Mouse (Mus musculus) thymus, adult 2 months (tissue): ENCODE results near the gene Fank1. TPM values are rescaled to one million over a fixed set of nuclear protein-coding genes. Genes with fewer than 3 reads are reported as not detected.

Experiments
- DNase-seq: peaks from one replicate; pipeline ENCODE4 v3.0.0; 2021
- H3K27ac ChIP-seq: fragments of 200-500 bp; 2 replicates; pipeline ENCODE4 v1.5.1; 2012; ENCODE audit warnings: low read length, control low read depth; ENCODE audit not compliant: control insufficient read depth, insufficient read depth
- H3K27me3 ChIP-seq: fragments of 200-500 bp; 2 replicates; pipeline ENCODE4 v1.6.1; 2012; ENCODE audit warnings: mild to moderate bottlenecking, low read length, moderate library complexity, mixed read lengths; ENCODE audit not compliant: control insufficient read depth, insufficient read depth
- H3K36me3 ChIP-seq: fragments of 200-500 bp; 2 replicates; pipeline ENCODE4 v1.6.1; 2012; ENCODE audit warnings: mild to moderate bottlenecking, low read length, moderate library complexity; ENCODE audit not compliant: control insufficient read depth, insufficient read depth
- H3K4me1 ChIP-seq: fragments of 200-500 bp; replicated peaks from 2 replicates; pipeline ENCODE4 v1.6.1; 2012; ENCODE audit warnings: low read length; ENCODE audit not compliant: control insufficient read depth, insufficient read depth
- H3K4me3 ChIP-seq: fragments of 200-500 bp; 2 replicates; pipeline ENCODE4 v1.5.1; 2012; ENCODE audit warnings: mild to moderate bottlenecking, low read length, control low read depth, moderate library complexity; ENCODE audit not compliant: control insufficient read depth, insufficient read depth
- CTCF ChIP-seq: fragments of 200-500 bp; IDR thresholded peaks from 2 replicates; pipeline ENCODE4 v1.5.1; 2012; ENCODE audit warnings: mild to moderate bottlenecking, control low read depth, low read length, moderate library complexity, borderline replicate concordance; ENCODE audit not compliant: control insufficient read depth, poor library complexity, insufficient read depth; ENCODE audit errors: extremely low read depth
- POLR2A ChIP-seq: fragments of 200-500 bp; IDR thresholded peaks from 2 replicates; pipeline ENCODE4 v1.6.1; 2012; ENCODE audit warnings: mild to moderate bottlenecking, low read length, control low read depth, moderate library complexity; ENCODE audit not compliant: control insufficient read depth, poor library complexity, insufficient read depth; ENCODE audit errors: extremely low read depth
- WGBS: fragments of 180-500 bp; shearing (Covaris S2); methylation state at CpG from one replicate; pipeline ENCODE4 v1.1.7; 2018; 5-methylcytosine and 5-hydroxymethylcytosine counted together
- polyA plus RNA-seq: library from polyadenylated mRNA; depleted of rRNA; stranded (reverse); fragments of >200 nt; gene quantifications from 2 replicates; pipeline ENCODE4 v1.2.3, GENCODE M21; 2012

The Fank1 gene
- polyA plus RNA-seq, 1 experiment: 0.32 TPM

DNA sequence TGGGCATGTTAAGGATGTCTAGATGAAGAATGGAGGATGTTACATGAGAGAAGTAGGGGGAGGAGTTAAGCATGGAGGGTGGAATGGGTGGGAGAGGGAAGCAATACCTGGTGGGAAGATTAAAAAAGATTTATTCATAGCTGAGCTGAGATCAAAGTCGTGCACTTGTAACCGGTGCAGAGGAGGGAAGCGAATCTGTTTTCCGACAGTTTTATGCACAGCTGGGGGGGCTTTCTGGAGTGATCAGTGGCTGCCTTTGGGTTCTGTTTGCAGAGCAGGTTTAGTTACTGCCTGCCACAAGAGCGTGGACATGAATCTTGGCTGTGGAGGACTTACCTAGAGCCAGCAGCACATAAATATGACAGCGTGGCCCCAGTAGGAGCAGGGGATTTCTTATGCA, 65.4 kb downstream of the Fank1 start:
- Histone ChIP-seq H3K4me1 (no peaks in the 10 kb centered on the region), H3K27ac (no peak overlapping the region), H3K4me3 (no peak overlapping the region), H3K36me3 (no peaks in the 10 kb centered on the region), H3K27me3 (no peaks in the 10 kb centered on the region)
- 88% methylated on average over 6 of the region's 6 CpGs for WGBS
- no peak for DNase-seq
- no peak for TF ChIP-seq CTCF
- no peak for TF ChIP-seq POLR2A

DNA sequence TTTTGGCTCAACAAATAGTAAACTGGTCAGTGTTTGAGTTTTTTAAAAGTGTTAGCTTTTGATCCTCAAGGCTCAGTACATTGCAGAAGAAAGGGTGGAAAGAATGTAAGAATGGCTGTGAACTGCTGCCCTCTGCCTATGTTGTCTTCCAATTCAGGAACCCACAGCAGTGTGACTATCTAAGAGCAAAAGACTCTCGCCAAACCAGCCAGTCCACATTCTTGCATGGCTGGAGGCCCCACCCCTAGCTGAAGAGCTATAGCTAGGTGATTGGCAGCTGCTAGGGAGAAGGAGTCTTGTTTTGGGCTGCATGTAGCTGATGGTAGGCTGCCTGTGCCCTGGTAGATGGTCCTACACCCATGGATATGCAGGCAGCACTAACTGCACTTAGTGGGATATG, 70.5 kb downstream of the Fank1 start:
- H3K27me3 ChIP-seq: no peaks in the 10 kb centered on the region
- TF ChIP-seq POLR2A (no peak), CTCF (no peak)
- no peak for DNase-seq
- H3K4me3 ChIP-seq: no peak overlapping the region
- no peaks in the 10 kb centered on the region for H3K36me3 ChIP-seq
- H3K27ac ChIP-seq: no peak overlapping the region
- 52% methylated on average over 1 of the region's 1 CpGs for WGBS
- H3K4me1 ChIP-seq: no peaks in the 10 kb centered on the region

DNA sequence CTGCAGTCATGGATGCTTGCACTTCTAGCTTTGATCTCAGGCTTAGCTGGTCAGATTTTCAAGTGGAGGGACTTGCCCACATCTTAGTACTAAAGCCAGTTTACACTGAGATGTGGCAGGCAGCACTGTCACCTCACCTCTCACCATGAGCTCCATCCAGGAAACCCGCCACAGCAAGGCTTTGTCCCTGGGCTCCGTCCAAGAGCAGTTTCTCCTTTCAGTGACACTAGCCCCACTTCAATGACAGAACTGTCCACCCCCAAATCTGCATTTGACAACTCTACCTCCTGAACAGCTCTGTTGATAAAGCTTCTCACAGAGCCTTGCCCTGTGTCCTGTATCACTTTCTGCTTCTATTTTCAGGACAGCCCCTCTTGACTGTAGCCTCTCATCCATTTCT, 71.5 kb downstream of the Fank1 start:
- Histone ChIP-seq H3K27ac (no peak overlapping the region), H3K4me3 (no peak overlapping the region), H3K4me1 (no peaks in the 10 kb centered on the region), H3K27me3 (no peaks in the 10 kb centered on the region), H3K36me3 (no peaks in the 10 kb centered on the region)
- no peak for TF ChIP-seq CTCF
- TF ChIP-seq POLR2A: no peak
- DNase-seq: no peak
- WGBS: 76% methylated on average over 2 of the region's 2 CpGs

DNA sequence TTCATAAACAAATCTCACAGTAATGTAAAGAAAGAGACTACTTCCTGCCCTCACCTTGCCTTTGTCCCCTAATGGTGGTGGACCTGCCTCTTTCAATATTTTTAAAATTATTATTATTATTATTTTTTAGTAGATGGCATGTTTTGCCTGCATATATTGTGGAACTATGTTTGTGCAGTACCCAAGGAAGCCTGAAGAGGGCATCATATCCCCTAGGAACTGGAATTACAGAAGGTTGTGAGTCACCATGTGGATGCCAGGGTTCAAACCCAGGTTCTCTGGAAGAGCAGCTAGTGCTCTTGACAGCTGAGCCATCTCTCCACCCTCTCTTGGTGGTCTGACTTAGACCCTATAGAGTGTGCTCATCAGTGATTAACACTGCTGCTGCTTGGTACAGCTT, 74.1 kb downstream of the Fank1 start:
- H3K4me3 ChIP-seq: no peak overlapping the region
- no peak for DNase-seq
- no peaks in the 10 kb centered on the region for H3K27me3 ChIP-seq
- no peak for TF ChIP-seq POLR2A
- no peak for TF ChIP-seq CTCF
- H3K4me1 ChIP-seq: no peaks in the 10 kb centered on the region
- no peak overlapping the region for H3K27ac ChIP-seq
- no peaks in the 10 kb centered on the region for H3K36me3 ChIP-seq

DNA sequence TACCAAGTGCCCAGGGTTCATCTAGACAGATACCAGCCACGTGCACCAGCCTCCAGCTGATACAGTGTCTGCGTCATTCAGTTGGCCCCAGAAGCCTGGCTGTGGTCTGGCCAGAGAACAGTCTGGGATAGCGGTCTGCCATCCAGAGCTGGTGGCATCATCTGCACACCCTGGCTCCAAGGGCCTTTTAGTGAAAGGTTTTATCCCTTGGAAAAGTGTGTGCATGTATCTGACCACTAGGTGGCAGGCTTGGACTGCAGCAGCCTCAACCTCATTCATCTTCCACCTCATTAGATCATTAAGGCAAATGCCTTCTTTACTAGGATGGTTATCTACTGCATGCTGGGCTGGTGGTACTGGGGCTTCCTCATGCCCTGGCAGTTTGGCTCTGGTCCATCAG, 79.6 kb downstream of the Fank1 start:
- peak; percentile 39 for DNase-seq
- H3K4me1 ChIP-seq: no peaks in the 10 kb centered on the region
- WGBS: 29% methylated on average over 3 of the region's 3 CpGs
- H3K36me3 ChIP-seq: no peaks in the 10 kb centered on the region
- H3K27ac ChIP-seq: no peak overlapping the region
- peak; percentile 48; the same call in 1 of the 2 replicates for TF ChIP-seq CTCF
- TF ChIP-seq POLR2A: no peak
- H3K4me3 ChIP-seq: no peak overlapping the region
- H3K27me3 ChIP-seq: no peaks in the 10 kb centered on the region

DNA sequence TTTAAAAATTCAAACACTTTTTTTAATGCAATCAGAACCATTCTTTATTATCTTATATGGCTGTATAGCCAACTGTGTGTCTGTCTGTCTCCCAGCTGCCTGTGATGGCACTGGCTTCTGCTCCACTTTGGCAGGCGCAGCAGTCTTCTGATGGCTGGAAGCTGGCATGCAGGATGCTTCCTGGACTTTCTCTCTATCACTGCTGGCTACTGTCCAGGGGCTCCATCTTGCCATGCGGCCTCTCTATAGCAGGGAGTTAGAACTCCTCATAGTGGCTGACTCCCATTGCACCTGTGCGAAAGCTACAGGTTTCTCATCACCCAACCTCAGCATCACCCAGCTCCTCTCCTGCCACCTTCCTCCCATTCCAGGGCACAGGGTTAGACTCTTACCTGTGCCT, 81.8 kb downstream of the Fank1 start:
- Histone ChIP-seq H3K27ac (no peak overlapping the region), H3K27me3 (no peaks in the 10 kb centered on the region), H3K36me3 (no peaks in the 10 kb centered on the region), H3K4me3 (no peak overlapping the region), H3K4me1 (no peaks in the 10 kb centered on the region)
- DNase-seq: no peak
- no peak for TF ChIP-seq POLR2A
- TF ChIP-seq CTCF: no peak
- 96% methylated on average over 3 of the region's 3 CpGs for WGBS

DNA sequence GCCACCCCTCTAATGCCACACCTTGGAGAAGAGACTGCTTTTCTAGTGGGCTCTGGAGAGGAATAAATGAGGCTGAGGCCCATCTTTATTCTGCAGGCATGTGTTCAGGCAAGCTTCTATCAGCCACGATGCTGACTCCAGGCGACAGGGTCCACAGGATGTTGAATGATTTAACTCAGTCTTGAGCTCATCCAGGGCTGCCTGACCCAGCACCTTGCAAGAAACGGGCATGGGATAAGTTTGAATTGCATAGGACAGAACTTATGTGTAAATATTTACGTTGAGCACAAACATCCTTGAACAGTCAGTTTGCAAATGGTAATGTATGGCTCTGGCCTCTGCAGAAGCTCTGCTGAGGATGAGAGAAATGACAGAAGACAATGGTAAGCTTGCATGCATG, 82.9 kb downstream of the Fank1 start:
- H3K4me1 ChIP-seq: no peaks in the 10 kb centered on the region
- TF ChIP-seq CTCF (no peak), POLR2A (no peak)
- DNase-seq: no peak
- H3K4me3 ChIP-seq: no peak overlapping the region
- no peaks in the 10 kb centered on the region for H3K36me3 ChIP-seq
- no peaks in the 10 kb centered on the region for H3K27me3 ChIP-seq
- no peak overlapping the region for H3K27ac ChIP-seq
- WGBS: 80% methylated on average over 4 of the region's 4 CpGs
